Mouse (Mus musculus) MEL (cell line): Measurements from ENCODE around the gene Mrnip. TPM values are rescaled to one million over a fixed set of nuclear protein-coding genes. Genes with fewer than 3 reads are reported as not detected.

Source experiments
- DNase-seq: peaks from one replicate; pipeline ENCODE4 v3.0.0; 2011; ENCODE audit warnings: low read depth, low spot score
- H3K27ac ChIP-seq: 2 replicates; pipeline ENCODE4 v1.5.1; 2012; ENCODE audit warnings: low read depth, mild to moderate bottlenecking, control low read depth, low read length, moderate library complexity; ENCODE audit not compliant: control insufficient read depth
- H3K27me3 ChIP-seq, 2 experiments: fragments of 150-350 bp in 1 of 2; sonication (generic) in 1 of 2; 2 replicates each; pipeline ENCODE4 v1.6.1; 2012; ENCODE audit warnings: low read length in 2 of 2, mild to moderate bottlenecking in 2 of 2, improper control_type of control experiment in 1 of 2, moderate library complexity in 1 of 2; ENCODE audit not compliant: insufficient read depth in 2 of 2, control insufficient read depth in 1 of 2
- H3K36me3 ChIP-seq, 2 experiments: 2 replicates each; pipeline ENCODE4 v1.6.1; 2012 to 2014; ENCODE audit warnings: low read length in 2 of 2, improper control_type of control experiment in 1 of 2, inconsistent platforms in 1 of 2, mild to moderate bottlenecking in 1 of 2; ENCODE audit not compliant: insufficient read depth in 2 of 2, control insufficient read depth in 1 of 2
- H3K4me1 ChIP-seq, 2 experiments: fragments of 150-350 bp in 1 of 2; sonication (generic) in 1 of 2; 2 replicates each; pipeline ENCODE4 v1.6.1; 2012; ENCODE audit warnings: low read length in 2 of 2, improper control_type of control experiment in 1 of 2, mild to moderate bottlenecking in 1 of 2; ENCODE audit not compliant: insufficient read depth in 2 of 2, control insufficient read depth in 1 of 2
- H3K4me3 ChIP-seq, 2 experiments: fragments of 150-350 bp in 1 of 2; sonication (generic) in 1 of 2; 2 replicates each; pipeline ENCODE4 v1.5.1; 2012; ENCODE audit warnings: low read depth in 2 of 2, low read length in 2 of 2, mild to moderate bottlenecking in 2 of 2, moderate library complexity in 2 of 2, control low read depth in 1 of 2, improper control_type of control experiment in 1 of 2; ENCODE audit not compliant: control insufficient read depth in 1 of 2, insufficient read depth in 1 of 2
- H3K79me2 ChIP-seq: 2 replicates; pipeline ENCODE4 v1.6.1; 2012; ENCODE audit warnings: mild to moderate bottlenecking, low read length, moderate library complexity; ENCODE audit not compliant: control insufficient read depth, poor library complexity, insufficient read depth
- H3K9ac ChIP-seq: 2 replicates; pipeline ENCODE4 v1.6.1; 2012; ENCODE audit warnings: low read depth, mild to moderate bottlenecking, control low read depth, low read length, moderate library complexity; ENCODE audit not compliant: control insufficient read depth, poor library complexity, severe bottlenecking
- H3K9me3 ChIP-seq: fragments of 150-350 bp; sonication (generic); replicated peaks from 2 replicates; pipeline ENCODE4 v1.6.1; 2012; ENCODE audit warnings: mild to moderate bottlenecking, low read length, improper control_type of control experiment, moderate library complexity; ENCODE audit not compliant: insufficient read depth
- CHD1 ChIP-seq: IDR thresholded peaks from 2 replicates; pipeline ENCODE4 v1.6.1; 2012; ENCODE audit warnings: low read depth, mild to moderate bottlenecking, inconsistent platforms, low read length, improper control_type of control experiment
- E2F4 ChIP-seq: IDR thresholded peaks from 2 replicates; pipeline ENCODE4 v1.6.1; 2011; ENCODE audit warnings: low read depth, low read length, improper control_type of control experiment, borderline replicate concordance
- ELF1 ChIP-seq: IDR thresholded peaks from 2 replicates; pipeline ENCODE4 v1.6.1; 2014; ENCODE audit warnings: low read depth, mild to moderate bottlenecking, inconsistent platforms, low read length, improper control_type of control experiment, moderate library complexity
- GATA1 ChIP-seq: IDR thresholded peaks from 2 replicates; pipeline ENCODE4 v1.6.1; 2011; ENCODE audit warnings: low read depth, low read length, improper control_type of control experiment
- HCFC1 ChIP-seq: IDR thresholded peaks from 2 replicates; pipeline ENCODE4 v1.6.1; 2012; ENCODE audit warnings: low read depth, mild to moderate bottlenecking, inconsistent platforms, low read length, improper control_type of control experiment, moderate library complexity
- KAT2A ChIP-seq: conservative IDR thresholded peaks from 2 replicates; pipeline ENCODE4 v1.6.1; 2012; ENCODE audit warnings: low read depth, low read length, improper control_type of control experiment, inconsistent platforms
- MAFK ChIP-seq: IDR thresholded peaks from 2 replicates; pipeline ENCODE4 v1.6.1; 2011; ENCODE audit warnings: low read depth, mild to moderate bottlenecking, low read length, improper control_type of control experiment, borderline replicate concordance
- MAZ ChIP-seq: IDR thresholded peaks from 2 replicates; pipeline ENCODE4 v1.6.1; 2012; ENCODE audit warnings: low read depth, mild to moderate bottlenecking, inconsistent platforms, low read length, improper control_type of control experiment
- MEF2A ChIP-seq: IDR thresholded peaks from 2 replicates; pipeline ENCODE4 v1.6.1; 2014; ENCODE audit warnings: low read depth, mild to moderate bottlenecking, inconsistent platforms, low read length, improper control_type of control experiment; ENCODE audit not compliant: poor library complexity, insufficient replicate concordance, severe bottlenecking; ENCODE audit errors: extremely low read depth
- MYB ChIP-seq: IDR thresholded peaks from 2 replicates; pipeline ENCODE4 v1.6.1; 2011; ENCODE audit warnings: mild to moderate bottlenecking, low read depth, low read length, improper control_type of control experiment
- NELFE ChIP-seq: IDR thresholded peaks from 2 replicates; pipeline ENCODE4 v1.6.1; 2011; ENCODE audit warnings: low read depth, low read length, improper control_type of control experiment
- POLR2A ChIP-seq, 2 experiments: IDR thresholded peaks; 2 replicates each; pipeline ENCODE4 v1.6.1; 2011 to 2012; ENCODE audit warnings: low read length in 2 of 2, mild to moderate bottlenecking in 2 of 2, control low read depth in 1 of 2, improper control_type of control experiment in 1 of 2, low read depth in 1 of 2, moderate library complexity in 1 of 2; ENCODE audit not compliant: control insufficient read depth in 1 of 2, insufficient read depth in 1 of 2, poor library complexity in 1 of 2
- RAD21 ChIP-seq: IDR thresholded peaks from 2 replicates; pipeline ENCODE4 v1.6.1; 2011; ENCODE audit warnings: mild to moderate bottlenecking, low read depth, low read length, improper control_type of control experiment
- SIN3A ChIP-seq: IDR thresholded peaks from 2 replicates; pipeline ENCODE4 v1.6.1; 2012; ENCODE audit warnings: low read length, improper control_type of control experiment, inconsistent platforms
- SMC3 ChIP-seq: IDR thresholded peaks from 2 replicates; pipeline ENCODE4 v1.6.1; 2011; ENCODE audit warnings: low read depth, low read length, improper control_type of control experiment
- USF1 ChIP-seq: IDR thresholded peaks from 2 replicates; pipeline ENCODE4 v1.6.1; 2014; ENCODE audit warnings: low read depth, mild to moderate bottlenecking, inconsistent platforms, low read length, improper control_type of control experiment, moderate library complexity
- USF2 ChIP-seq, 2 experiments: IDR thresholded peaks; 2 replicates each; pipeline ENCODE4 v1.6.1; 2011 to 2012; ENCODE audit warnings: improper control_type of control experiment in 2 of 2, low read length in 2 of 2, borderline replicate concordance in 1 of 2, inconsistent platforms in 1 of 2, low read depth in 1 of 2, mild to moderate bottlenecking in 1 of 2; ENCODE audit not compliant: insufficient read depth in 1 of 2
- ZMIZ1 ChIP-seq: IDR thresholded peaks from 2 replicates; pipeline ENCODE4 v1.6.1; 2012; ENCODE audit warnings: low read depth, mild to moderate bottlenecking, inconsistent platforms, low read length, improper control_type of control experiment, moderate library complexity
- ZNF384 ChIP-seq: IDR thresholded peaks from 2 replicates; pipeline ENCODE4 v1.6.1; 2012; ENCODE audit warnings: low read depth, mild to moderate bottlenecking, inconsistent platforms, low read length, improper control_type of control experiment
- polyA plus RNA-seq, 2 experiments: library from polyadenylated mRNA; stranded (reverse) in 1 of 2; unstranded in 1 of 2; fragments of >175 nt in 1 of 2; fragments of >200 nt in 1 of 2; gene quantifications; 2 replicates each; pipeline versions ENCODE4 v1.2.1 to v1.2.4; 2012; ENCODE audit warnings: low replicate concordance in 2 of 2, low read depth in 1 of 2; ENCODE audit not compliant: insufficient read length in 2 of 2, insufficient read depth in 1 of 2, missing spikeins in 1 of 2
- total RNA-seq: library from RNA; depleted of rRNA; stranded (reverse); fragments of 300-350 nt; gene quantifications from 2 replicates; pipeline ENCODE4 v1.2.3, GENCODE M21; 2012

Gene Mrnip
- total and polyA plus RNA-seq, 3 experiments = 8.6 to 10.6 TPM; not detected in 1

DNA sequence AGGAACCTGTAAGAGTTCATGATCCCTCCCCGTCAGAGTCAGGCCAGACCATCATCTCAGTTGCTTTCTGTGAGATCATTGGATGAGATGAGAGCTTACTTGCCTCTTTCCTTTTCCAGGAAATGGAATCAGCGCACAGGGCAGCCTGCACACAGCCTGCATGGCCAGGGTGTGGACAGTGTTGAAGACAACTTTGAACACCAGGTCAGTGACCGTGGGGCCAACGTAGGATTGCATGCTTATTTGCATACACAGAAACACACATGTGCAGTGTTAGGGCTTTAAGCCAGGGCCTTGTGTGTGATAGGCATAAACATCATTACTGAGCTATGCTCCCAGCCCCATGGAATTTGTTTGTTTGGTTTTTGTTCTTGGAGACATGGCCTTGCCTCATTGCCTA is 23.3 kb downstream of the Mrnip start:
- Histone ChIP-seq H3K79me2 (no peaks in the 10 kb centered on the region), H3K36me3 (peaks cover 0 to 25% of the 10 kb centered on the region in 2 experiments; a peak in 3 of 4 replicates), H3K4me1 (no peaks in the 10 kb centered on the region; a peak in 1 of 4 replicates), H3K9ac (no peak overlapping the region), H3K27me3 (no peaks in the 10 kb centered on the region), H3K4me3 (no peak overlapping the region), H3K27ac (no peak overlapping the region), H3K9me3 (no peaks in the 10 kb centered on the region)
- no peak for TF ChIP-seq HCFC1
- no peak for TF ChIP-seq MEF2A
- no peak for TF ChIP-seq SMC3
- no peak for TF ChIP-seq MAZ
- no peak for TF ChIP-seq KAT2A
- TF ChIP-seq CHD1 = no peak
- TF ChIP-seq GATA1 = no peak
- TF ChIP-seq SIN3A = no peak
- TF ChIP-seq MYB = no peak
- no peak for TF ChIP-seq NELFE
- no peak for TF ChIP-seq E2F4
- TF ChIP-seq MAFK = no peak
- DNase-seq = no peak

DNA sequence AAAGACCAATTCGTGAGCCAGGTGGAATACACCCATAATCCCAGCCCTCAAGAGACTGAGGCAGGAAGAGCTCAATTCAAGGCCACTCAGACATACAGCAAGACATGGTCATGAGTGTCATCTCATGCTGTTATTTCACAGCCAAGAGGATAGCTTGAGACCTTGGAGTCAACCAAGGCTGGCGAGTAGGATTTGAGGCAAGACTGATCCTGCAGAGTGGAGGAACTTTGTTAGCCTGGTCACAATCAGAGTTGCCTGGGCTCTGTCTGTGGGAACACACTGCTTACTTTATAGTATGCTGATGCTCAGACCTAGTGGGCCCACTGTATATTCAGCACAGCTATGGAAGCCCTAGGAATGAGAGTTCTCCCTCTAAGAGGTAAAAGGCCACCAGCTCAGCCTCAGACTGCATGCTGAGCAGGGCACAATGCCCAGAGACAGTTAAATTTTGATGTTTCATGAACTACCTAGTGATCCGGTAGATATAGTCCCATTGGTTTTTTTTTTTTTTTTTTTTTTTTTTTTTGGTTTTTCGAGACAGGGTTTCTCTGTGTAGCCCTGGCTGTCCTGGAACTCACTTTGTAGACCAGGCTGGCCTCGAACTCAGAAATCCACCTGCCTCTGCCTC is 24.1 kb downstream of the Mrnip start:
- DNase-seq = no peak
- no peak overlapping the region for H3K27ac ChIP-seq
- no peak overlapping the region for H3K4me3 ChIP-seq
- no peak overlapping the region for H3K9ac ChIP-seq
- H3K27me3 ChIP-seq = no peaks in the 10 kb centered on the region
- no peaks in the 10 kb centered on the region; a peak in 1 of 4 replicates for H3K4me1 ChIP-seq
- no peak for TF ChIP-seq RAD21
- no peak for TF ChIP-seq POLR2A (IDR thresholded peaks at IDR 0.05; ENCODE audit: control insufficient read depth in 1 of 2, insufficient read depth in 1 of 2, low read depth in 1 of 2, low read length in 2 of 2, poor library complexity in 1 of 2)
- no peak for TF ChIP-seq ELF1
- 0 out of 2 replicates have a peak, but pooled peaks have one; percentile 55 for TF ChIP-seq ZMIZ1
- TF ChIP-seq ZNF384 = peak; percentile 57
- no peak for TF ChIP-seq USF1
- TF ChIP-seq USF2 (IDR thresholded peaks at IDR 0.05; ENCODE audit: borderline replicate concordance in 1 of 2, insufficient read depth in 1 of 2, low read depth in 1 of 2, low read length in 2 of 2) = no peak
- TF ChIP-seq MAZ = no peak
- TF ChIP-seq HCFC1 = no peak
- no peaks in the 10 kb centered on the region for H3K9me3 ChIP-seq
- peaks cover 0 to 25% of the 10 kb centered on the region in 2 experiments; a peak in 3 of 4 replicates for H3K36me3 ChIP-seq
- no peaks in the 10 kb centered on the region for H3K79me2 ChIP-seq
